Mouse (Mus musculus): Measurements from ENCODE around the gene Slc1a7. TPM values are rescaled to one million over a fixed set of nuclear protein-coding genes. Genes with fewer than 3 reads are reported as not detected.

Gene Slc1a7
- total RNA-seq, 1 experiment from 2014 or later: not detected

Other genes starting within 250 kb of the Slc1a7 start
- gene Lrp8, start 166.1 kb upstream of the Slc1a7 start, total RNA-seq (2017): 2.8 and 3.6 TPM in 2 replicates
- gene Magoh, start 88.6 kb upstream of the Slc1a7 start, total RNA-seq (2017): 87.4 and 106 TPM in 2 replicates
- 44.8 and 48.4 TPM in 2 replicates for gene 0610037L13Rik, start 78.5 kb upstream of the Slc1a7 start, total RNA-seq (2017)
- gene Cpt2, start 44.7 kb upstream of the Slc1a7 start, total RNA-seq (2017): 17.2 and 27.9 TPM in 2 replicates
- gene Podn, start 128.1 kb downstream of the Slc1a7 start, total RNA-seq (2017): 0.35 TPM in 1 of 2 replicates, not detected in the other
- 133 and 172 TPM in 2 replicates for gene Scp2, start 176.7 kb downstream of the Slc1a7 start, total RNA-seq (2017)
- gene Echdc2, start 197.1 kb downstream of the Slc1a7 start, total RNA-seq (2017): not detected in 2 replicates
- not detected in 2 replicates for gene Zyg11a, start 249.7 kb downstream of the Slc1a7 start, total RNA-seq (2017)

Measured in neutrophil, adult 5-6 weeks (primary cell).